Mouse (Mus musculus) forebrain, embryonic 11.5 days (tissue): ENCODE measurements around the gene Eral1. TPM values are rescaled to one million over a fixed set of nuclear protein-coding genes. Genes with fewer than 3 reads are reported as not detected.

Experiments
- ATAC-seq: fragments of 200-750 bp; cut with Nextera tagmentation; replicated peaks from 2 replicates; pipeline ENCODE4 v1.8.0; 2017; ENCODE audit warnings: moderate TSS enrichment; ENCODE audit not compliant: low FRiP score
- DNase-seq: peaks from one replicate; pipeline ENCODE4 v3.0.0-alpha.2; 2017; ENCODE audit warnings: low spot score
- H3K27ac ChIP-seq: fragments of 300-500 bp; sonication (generic); 2 replicates; pipeline ENCODE4 v1.5.1; 2014; ENCODE audit warnings: low read depth, low read length
- H3K27me3 ChIP-seq: fragments of 300-500 bp; sonication (generic); 2 replicates; pipeline ENCODE4 v1.6.1; 2014; ENCODE audit warnings: mild to moderate bottlenecking, low read length, mixed read lengths; ENCODE audit not compliant: control insufficient read depth, insufficient read depth
- H3K36me3 ChIP-seq: fragments of 300-500 bp; sonication (generic); 2 replicates; pipeline ENCODE4 v1.6.1; 2014; ENCODE audit warnings: mild to moderate bottlenecking, low read length, moderate library complexity, mixed read lengths; ENCODE audit not compliant: control insufficient read depth, insufficient read depth
- H3K4me1 ChIP-seq: fragments of 300-500 bp; sonication (generic); replicated peaks from 2 replicates; pipeline ENCODE4 v1.6.1; 2014; ENCODE audit warnings: low read length, mixed read lengths; ENCODE audit not compliant: control insufficient read depth, insufficient read depth
- H3K4me2 ChIP-seq: fragments of 300-500 bp; sonication (generic); 2 replicates; pipeline ENCODE4 v1.6.1; 2014; ENCODE audit warnings: low read depth, mild to moderate bottlenecking, low read length, moderate library complexity, mixed read lengths; ENCODE audit not compliant: severe bottlenecking
- H3K4me3 ChIP-seq: fragments of 300-500 bp; sonication (generic); 2 replicates; pipeline ENCODE4 v1.5.1; 2014; ENCODE audit warnings: low read depth, low read length
- H3K9ac ChIP-seq: fragments of 300-500 bp; sonication (generic); 2 replicates; pipeline ENCODE4 v1.6.1; 2014; ENCODE audit warnings: low read length
- H3K9me3 ChIP-seq: fragments of 300-500 bp; sonication (generic); 2 replicates; pipeline ENCODE4 v1.6.1; 2016; ENCODE audit warnings: low read length, mixed read lengths; ENCODE audit not compliant: control insufficient read depth
- WGBS: fragments of 180-500 bp; shearing (Covaris S2); extraction: QIAGEN DNeasy Blood & Tissue Kit; methylation state at CpG from one replicate; pipeline ENCODE4 v1.1.7; 2014; 5-methylcytosine and 5-hydroxymethylcytosine counted together
- polyA plus RNA-seq: library from polyadenylated mRNA; unstranded; fragments of >200 nt; fragmentation: Nextera tagmentation; extraction: Ambion mirVana; gene quantifications from 2 replicates; pipeline ENCODE4 v1.2.1, GENCODE M21; 2014

The Eral1 gene
- polyA plus RNA-seq, 1 experiment from 2014 or later, result 39.4 TPM

DNA sequence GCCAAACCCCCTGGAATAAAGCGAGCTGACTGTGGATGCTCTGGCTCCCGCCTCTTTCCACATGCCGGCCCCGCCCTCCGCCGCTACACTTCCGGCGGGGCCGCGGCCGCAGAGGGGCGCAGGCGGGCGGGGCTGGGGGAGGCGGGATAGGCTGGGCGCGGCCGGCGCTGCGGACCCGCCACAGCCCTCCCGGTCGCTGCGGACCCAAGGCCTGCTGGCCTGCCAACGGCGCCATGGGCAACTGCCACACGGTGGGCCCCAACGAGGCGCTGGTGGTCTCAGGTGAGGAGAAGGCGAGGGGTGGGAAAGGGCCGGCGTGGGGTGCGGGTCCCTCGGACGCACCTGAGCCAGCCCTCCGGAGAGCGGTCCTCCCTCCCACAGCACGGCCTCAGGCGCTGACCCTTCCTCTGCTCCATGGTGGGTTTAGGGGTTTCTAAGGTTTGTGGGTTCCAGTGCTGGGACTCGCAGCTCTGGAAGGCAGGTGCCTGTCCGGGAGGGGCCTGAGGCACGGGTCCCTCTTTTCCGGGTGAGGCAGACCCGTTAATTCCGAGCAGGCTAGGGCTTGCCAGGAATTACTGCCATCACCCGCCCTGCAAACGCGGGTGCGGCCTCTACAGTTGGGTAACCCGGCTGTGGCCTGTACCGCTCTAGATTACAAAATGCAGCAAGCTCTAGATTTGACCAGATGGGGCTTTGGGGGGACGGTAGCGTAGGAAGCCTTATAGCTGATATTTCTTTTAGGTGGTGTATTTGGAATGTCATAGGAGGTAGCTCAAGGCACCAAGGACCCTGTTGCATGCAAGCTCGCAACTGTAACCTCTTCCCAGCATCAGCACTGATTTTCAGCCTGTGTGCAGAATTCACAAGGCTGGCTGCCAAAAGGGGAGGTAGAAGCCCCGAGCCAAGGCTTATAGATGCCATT, 42.1 kb downstream of the Eral1 start, which contains the start of gene Flot2:
Gene Flot2, plus strand, starts transcription at position 101 of the 922 bp plus-strand sequence.
- WGBS, result 3% methylated on average over 53 of the region's 55 CpGs
- Histone ChIP-seq H3K9ac (peak within 1 kb of the TSS; percentile 94), H3K27me3 (no peaks in the 10 kb centered on the region), H3K36me3 (no peaks in the 10 kb centered on the region; the same call in 1 of the 2 replicates), H3K9me3 (no peaks in the 10 kb centered on the region), H3K4me1 (peaks cover 9% of the 10 kb centered on the region; the same call in 1 of the 2 replicates), H3K4me2 (peak within 1 kb of the TSS; percentile 81), H3K27ac (peak within 1 kb of the TSS; percentile 54; the same call in 1 of the 2 replicates), H3K4me3 (peak within 1 kb of the TSS; percentile 82)
- ATAC-seq (peak; percentile 92), DNase-seq (peak; percentile 88)

DNA sequence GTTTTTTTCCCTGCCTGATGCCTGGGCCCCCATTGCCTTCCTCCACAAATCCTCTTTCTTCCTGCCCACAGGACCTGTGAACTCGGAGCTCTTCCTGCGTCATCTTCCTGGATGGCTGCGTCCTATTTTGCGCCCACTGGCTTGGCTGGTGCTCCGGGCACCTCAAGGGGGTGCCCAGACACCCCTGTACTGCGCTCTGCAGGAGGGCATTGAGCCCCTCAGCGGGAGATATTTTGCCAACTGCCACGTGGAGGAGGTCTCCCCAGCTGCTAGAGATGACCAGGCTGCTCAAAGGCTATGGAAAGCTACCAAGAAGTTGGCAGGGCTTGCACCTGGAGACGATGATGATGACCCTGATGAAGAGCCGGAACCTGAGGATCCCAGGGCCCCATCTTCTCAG, 43.4 kb downstream of the Eral1 start:
- Histone ChIP-seq H3K36me3 (no peaks in the 10 kb centered on the region; the same call in 1 of the 2 replicates), H3K27me3 (no peaks in the 10 kb centered on the region), H3K9ac (no peak overlapping the region), H3K4me1 (peaks cover 10% of the 10 kb centered on the region), H3K9me3 (no peaks in the 10 kb centered on the region), H3K4me2 (no peak overlapping the region), H3K4me3 (no peak overlapping the region), H3K27ac (no peak overlapping the region)
- no peak for DNase-seq
- 82% methylated on average over 10 of the region's 10 CpGs for WGBS
- ATAC-seq, result no peak

DNA sequence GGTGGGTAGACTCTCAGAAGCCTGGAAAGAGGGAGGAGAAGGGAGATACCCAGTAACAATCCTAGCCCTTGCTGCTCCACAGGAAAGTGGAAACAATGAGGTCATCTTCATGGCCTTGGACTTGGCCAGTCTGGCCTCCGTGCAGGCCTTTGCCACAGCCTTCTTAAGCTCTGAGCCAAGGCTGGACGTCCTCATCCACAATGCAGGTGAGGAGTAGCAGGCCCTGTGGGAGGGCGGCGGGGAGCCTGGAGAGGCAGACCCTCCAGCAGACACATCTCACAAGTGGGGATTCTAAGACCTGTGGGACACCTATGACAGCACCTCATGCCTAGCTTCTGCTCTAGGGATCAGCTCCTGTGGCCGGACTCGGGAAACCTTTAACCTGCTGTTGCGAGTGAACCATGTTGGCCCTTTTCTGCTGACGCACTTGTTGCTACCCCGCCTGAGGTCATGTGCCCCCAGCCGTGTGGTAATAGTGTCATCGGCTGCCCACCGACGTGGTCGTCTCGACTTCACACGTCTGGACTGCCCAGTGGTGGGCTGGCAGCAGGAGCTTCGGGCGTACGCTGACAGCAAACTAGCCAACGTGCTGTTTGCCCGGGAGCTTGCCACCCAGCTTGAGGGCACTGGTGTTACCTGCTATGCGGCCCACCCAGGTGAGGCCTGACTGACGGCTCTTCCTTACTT, 46.1 kb downstream of the Eral1 start:
- H3K27me3 ChIP-seq, result no peaks in the 10 kb centered on the region
- H3K9ac ChIP-seq, result no peak overlapping the region
- no peaks in the 10 kb centered on the region for H3K9me3 ChIP-seq
- H3K27ac ChIP-seq, result no peak overlapping the region
- WGBS, result 93% methylated on average over 23 of the region's 23 CpGs
- peaks cover 14% of the 10 kb centered on the region for H3K4me1 ChIP-seq
- no peak for ATAC-seq
- no peak overlapping the region for H3K4me2 ChIP-seq
- DNase-seq, result no peak
- no peak overlapping the region for H3K4me3 ChIP-seq
- H3K36me3 ChIP-seq, result peaks cover 3% of the 10 kb centered on the region

DNA sequence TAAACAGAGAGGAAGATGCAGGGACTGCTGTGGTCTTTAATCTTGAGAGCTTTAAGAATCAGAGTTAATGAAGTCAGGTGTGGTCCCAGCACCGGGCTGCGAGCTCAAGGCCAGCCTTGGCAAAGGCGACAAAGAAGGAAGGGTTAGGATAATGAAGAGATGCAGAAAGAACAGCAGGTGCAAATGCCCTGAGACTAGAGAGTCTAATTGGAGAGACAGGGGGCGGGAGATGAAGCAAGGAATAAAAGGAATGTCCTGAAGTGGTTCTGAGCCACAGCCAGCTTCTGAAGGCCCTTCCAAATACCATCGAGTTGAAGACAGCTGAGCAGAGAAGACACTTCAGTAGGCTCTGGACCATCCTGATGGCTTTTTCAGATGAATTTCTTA, 47.4 kb downstream of the Eral1 start:
- H3K9me3 ChIP-seq, result no peaks in the 10 kb centered on the region
- peaks cover 3% of the 10 kb centered on the region for H3K36me3 ChIP-seq
- peaks cover 12% of the 10 kb centered on the region for H3K4me1 ChIP-seq
- peak overlapping the region; percentile 86 for H3K9ac ChIP-seq
- no peak; the same call in 1 of the 2 replicates for ATAC-seq
- WGBS, result 13% methylated on average over 5 of the region's 5 CpGs
- H3K4me3 ChIP-seq, result peak overlapping the region; percentile 59
- peak overlapping the region; percentile 71 for H3K27ac ChIP-seq
- no peak for DNase-seq
- peak overlapping the region; percentile 93 for H3K4me2 ChIP-seq
- no peaks in the 10 kb centered on the region for H3K27me3 ChIP-seq

DNA sequence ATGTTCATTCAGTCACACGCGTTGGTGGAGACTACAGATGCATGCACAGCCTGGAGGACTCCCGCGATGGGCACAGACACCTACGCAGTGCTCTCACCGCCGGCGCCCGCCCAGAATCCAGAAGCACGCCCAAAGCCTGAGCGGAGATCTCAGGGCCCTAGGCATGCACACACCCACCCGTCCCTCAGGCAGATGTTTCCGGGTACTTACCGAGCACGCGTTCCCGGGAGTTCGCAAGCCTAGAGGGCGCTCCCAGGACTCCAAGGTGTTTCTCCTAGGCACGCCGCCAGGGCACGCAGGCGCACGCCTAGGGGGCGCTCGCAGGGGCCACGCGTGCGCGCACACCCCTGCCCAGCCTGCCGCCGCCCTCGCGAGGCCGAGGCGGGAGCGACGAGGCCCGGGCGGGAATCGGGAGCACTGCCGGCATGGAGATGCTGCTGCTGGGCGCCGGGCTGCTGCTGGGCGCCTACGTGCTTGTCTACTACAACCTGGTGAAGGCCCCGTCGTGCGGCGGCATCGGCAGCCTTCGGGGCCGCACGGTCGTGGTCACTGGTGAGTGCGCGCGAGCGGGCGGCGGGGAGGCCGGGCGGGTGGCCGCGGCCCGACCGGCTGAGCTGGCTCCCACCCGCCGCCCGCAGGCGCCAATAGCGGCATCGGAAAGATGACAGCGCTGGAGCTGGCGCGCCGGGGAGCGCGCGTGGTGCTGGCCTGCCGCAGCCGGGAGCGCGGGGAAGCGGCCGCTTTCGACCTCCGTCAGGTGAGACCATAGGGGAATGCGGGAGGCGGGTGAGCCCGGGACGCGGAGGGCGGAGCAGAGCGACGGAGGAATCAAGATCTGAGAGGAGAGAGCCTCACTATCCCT, 48.0 kb downstream of the Eral1 start, which contains the start of gene Dhrs13:
Gene Dhrs13, plus strand, starts transcription at position 334 of the 862 bp plus-strand sequence.
- Histone ChIP-seq H3K9ac (peak within 1 kb of the TSS; percentile 86), H3K27me3 (no peaks in the 10 kb centered on the region), H3K4me1 (peaks cover 6% of the 10 kb centered on the region), H3K4me3 (peak within 1 kb of the TSS; percentile 59), H3K36me3 (peaks cover 3% of the 10 kb centered on the region), H3K27ac (peak within 1 kb of the TSS; percentile 71), H3K4me2 (peak within 1 kb of the TSS; percentile 93), H3K9me3 (no peaks in the 10 kb centered on the region)
- ATAC-seq, result peak; percentile 92
- DNase-seq, result peak; percentile 96
- whole genome bisulfite sequencing, result under 1% methylated on average over 90 of the region's 96 CpGs

DNA sequence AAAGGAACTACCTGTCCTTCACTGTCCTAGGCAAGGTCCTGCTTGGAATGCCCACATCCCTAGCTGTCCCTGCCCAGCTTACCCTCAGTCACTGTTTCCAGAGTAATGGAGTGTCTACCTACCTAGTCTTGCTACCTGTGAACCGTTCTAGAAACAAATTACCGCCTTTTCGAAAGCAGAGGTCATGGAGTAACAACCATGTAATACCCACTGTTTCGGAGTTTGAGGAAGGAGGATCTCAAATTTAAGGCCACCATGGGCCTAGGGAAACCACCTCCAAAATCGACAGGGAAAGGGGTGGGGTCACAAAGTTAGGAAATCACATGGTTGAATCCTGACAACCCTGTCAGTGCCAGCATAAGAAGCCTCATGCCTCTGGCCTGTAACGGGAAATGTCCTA, 48.8 kb downstream of the Eral1 start:
- 42% methylated on average over 6 of the region's 6 CpGs for WGBS
- H3K27ac ChIP-seq, result peak overlapping the region; percentile 71; the same call in 1 of the 2 replicates

DNA sequence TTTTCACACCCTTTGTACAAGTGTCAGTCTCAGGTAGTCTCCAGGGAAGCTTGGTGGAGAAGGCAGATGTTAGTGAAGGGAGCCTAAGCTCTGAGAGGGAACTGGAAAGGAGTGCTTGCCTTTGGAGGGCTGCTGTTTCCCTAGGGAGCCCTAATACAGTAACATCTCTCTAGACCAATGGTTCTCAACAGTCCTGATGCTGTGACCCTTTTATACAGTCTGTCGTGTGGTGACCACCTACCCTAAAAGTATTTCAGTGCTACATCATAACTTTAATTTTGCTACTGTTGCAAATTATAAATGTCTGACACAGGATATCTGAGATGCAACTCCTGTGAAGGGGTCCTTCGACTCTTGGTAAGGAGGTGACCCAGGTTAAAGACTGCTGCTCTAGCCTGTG, 49.6 kb downstream of the Eral1 start:
- DNase-seq (peak; percentile 35), ATAC-seq (no peak)
- no peak overlapping the region for H3K9ac ChIP-seq
- no peak overlapping the region for H3K4me3 ChIP-seq
- no peak overlapping the region for H3K27ac ChIP-seq
- no peaks in the 10 kb centered on the region for H3K9me3 ChIP-seq
- 72% methylated on average over 2 of the region's 2 CpGs for WGBS
- peaks cover 14% of the 10 kb centered on the region for H3K36me3 ChIP-seq
- H3K4me2 ChIP-seq, result no peak overlapping the region
- peaks cover 5% of the 10 kb centered on the region for H3K4me1 ChIP-seq
- no peaks in the 10 kb centered on the region for H3K27me3 ChIP-seq

More for the DNA sequence above, 48.8 kb downstream of the Eral1 start:
- Histone ChIP-seq H3K4me2 (peak overlapping the region; percentile 93), H3K27me3 (no peaks in the 10 kb centered on the region), H3K36me3 (peaks cover 8% of the 10 kb centered on the region), H3K4me3 (peak overlapping the region; percentile 59; the same call in 1 of the 2 replicates), H3K9me3 (no peaks in the 10 kb centered on the region), H3K4me1 (peaks cover 5% of the 10 kb centered on the region), H3K9ac (peak overlapping the region; percentile 86)
- ATAC-seq (no peak), DNase-seq (no peak)

DNA sequence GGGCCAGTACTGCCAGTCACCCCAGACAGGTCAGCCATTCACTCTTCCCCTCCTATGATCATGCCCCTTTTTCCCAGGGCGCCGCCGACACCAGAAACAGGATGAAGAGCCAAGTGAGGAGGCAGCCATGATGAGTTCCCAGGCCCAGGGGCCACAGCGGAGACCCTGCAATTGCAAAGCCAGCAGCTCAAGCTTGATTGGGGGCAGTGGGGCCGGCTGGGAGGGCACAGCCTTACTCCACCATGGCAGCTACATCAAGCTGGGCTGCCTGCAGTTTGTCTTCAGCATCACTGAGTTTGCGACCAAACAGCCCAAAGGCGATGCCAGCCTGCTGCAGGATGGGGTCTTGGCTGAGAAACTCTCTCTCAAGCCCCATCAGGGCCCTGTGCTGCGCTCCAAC, 50.9 kb downstream of the Eral1 start:
- Histone ChIP-seq H3K27ac (no peak overlapping the region), H3K9ac (no peak overlapping the region), H3K36me3 (peaks cover 14% of the 10 kb centered on the region), H3K4me1 (peaks cover 5% of the 10 kb centered on the region), H3K27me3 (no peaks in the 10 kb centered on the region), H3K4me3 (no peak overlapping the region), H3K4me2 (no peak overlapping the region), H3K9me3 (no peaks in the 10 kb centered on the region)
- WGBS, result 92% methylated on average over 8 of the region's 8 CpGs
- DNase-seq (no peak), ATAC-seq (no peak)
